Mouse (Mus musculus) frontal cortex, postnatal 25 days (tissue): ENCODE results near the gene Fam71a.

Experiments used
- DNase-seq, 2 experiments: peaks; one replicate each; pipeline ENCODE4 v3.0.0; 2022; ENCODE audit warnings: low spot score in 2 of 2

Gene Fam71a

GRCm38 (mm10) chr1:191164717-191165116, at the start of gene Fam71a:
Fam71a (minus strand) TSS chr1:191164817.
- DNase-seq, result no peak

GRCm38 (mm10) chr1:191211096-191211495, 46.5 kb upstream of the Fam71a start:
- no peak for DNase-seq

GRCm38 (mm10) chr1:191205791-191206190, 41.2 kb upstream of the Fam71a start:
- no peak for DNase-seq

- no peak for DNase-seq
These were observed 40.3 kb upstream of the Fam71a start for GRCm38 (mm10) chr1:191204876-191205275.

- DNase-seq, result no peak
These were observed 38.9 kb upstream of the Fam71a start for GRCm38 (mm10) chr1:191203496-191203895.

GRCm38 (mm10) chr1:191202208-191202952, 37.8 kb upstream of the Fam71a start:
- no peak for DNase-seq

- DNase-seq, result no peak
These were observed 36.4 kb upstream of the Fam71a start for GRCm38 (mm10) chr1:191200816-191201602.

GRCm38 (mm10) chr1:191197916-191198315, 33.3 kb upstream of the Fam71a start:
- DNase-seq, result no peak

GRCm38 (mm10) chr1:191196016-191196415, 31.4 kb upstream of the Fam71a start:
- DNase-seq, result no peak

- DNase-seq, result no peak
These were observed 29.2 kb upstream of the Fam71a start for GRCm38 (mm10) chr1:191193657-191194424.

- no peak for DNase-seq
These were observed 28.1 kb upstream of the Fam71a start for GRCm38 (mm10) chr1:191192751-191193150.

- no peak for DNase-seq
These were observed 27.6 kb upstream of the Fam71a start for GRCm38 (mm10) chr1:191192213-191192612.

- no peak for DNase-seq
These were observed 25.2 kb upstream of the Fam71a start for GRCm38 (mm10) chr1:191189671-191190372.

- DNase-seq, result no peak
These were observed 21.8 kb upstream of the Fam71a start for GRCm38 (mm10) chr1:191186386-191186770.

GRCm38 (mm10) chr1:191185761-191186385, 21.3 kb upstream of the Fam71a start:
- no peak for DNase-seq

GRCm38 (mm10) chr1:191184841-191185251, 20.2 kb upstream of the Fam71a start:
- DNase-seq, result no peak

GRCm38 (mm10) chr1:191184066-191184815, 19.6 kb upstream of the Fam71a start:
- DNase-seq, result no peak

GRCm38 (mm10) chr1:191183163-191184065, 18.8 kb upstream of the Fam71a start:
- DNase-seq, result peak; percentile 63 to 70

- peak in 1 of 2 experiments; percentile 13 for DNase-seq
These were observed 18.0 kb upstream of the Fam71a start for GRCm38 (mm10) chr1:191182431-191183162.
